ENCODE assay signal across 8 mouse cellular contexts in the genomic region with DNA sequence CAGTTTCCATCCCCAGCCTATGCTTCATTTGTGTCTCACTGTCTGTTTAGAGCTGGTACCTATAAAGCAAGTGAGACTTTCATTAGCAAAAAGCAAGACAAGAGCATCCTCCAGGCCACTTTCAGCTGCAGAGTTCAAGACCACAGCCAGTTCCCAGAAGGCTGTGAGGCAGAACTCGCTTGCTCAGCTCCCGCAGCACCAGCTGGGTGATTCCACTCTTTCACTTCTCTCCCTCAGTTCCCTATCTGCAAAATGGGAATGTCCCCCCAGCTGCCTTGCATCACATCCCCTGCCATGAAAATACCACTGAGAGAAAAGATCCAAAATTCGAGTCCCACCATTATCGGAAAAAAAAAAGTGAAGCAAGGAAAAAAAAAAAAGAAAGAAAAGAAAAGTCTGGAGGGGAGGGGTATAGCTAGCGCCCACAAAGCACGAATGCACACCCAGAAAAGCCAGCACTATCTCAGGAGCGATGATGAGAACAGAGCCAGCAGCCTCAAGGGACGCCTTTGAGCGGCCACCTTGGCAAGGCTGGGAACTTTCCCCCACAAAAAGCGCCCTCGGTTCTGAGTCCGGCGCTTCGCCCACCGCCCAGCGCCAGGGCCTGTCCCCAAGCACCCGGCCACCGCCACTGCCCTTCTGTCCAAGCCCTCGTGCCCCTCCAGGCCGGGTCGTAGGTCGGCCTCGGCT. TPM values are rescaled to one million over a fixed set of nuclear protein-coding genes. Genes with fewer than 3 reads are reported as not detected.
DNase-seq lines count a peak whose midpoint lies in the region; ATAC-seq lines count a peak whose summit lies in the region.

No protein-coding gene starts in this region.

- no peaks in the 10 kb centered on the region for H3K36me3 ChIP-seq in heart, embryonic 10.5 days
- no peaks in the 10 kb centered on the region for H3K36me3 ChIP-seq in limb, embryonic 13.5 days
- H3K36me3 ChIP-seq in neural tube, embryonic 12.5 days, result no peaks in the 10 kb centered on the region

- H3K9ac ChIP-seq in limb, embryonic 13.5 days, result peak overlapping the region; percentile 76
- peak overlapping the region; percentile 92 for H3K9ac ChIP-seq in neural tube, embryonic 12.5 days

- peaks cover 15% of the 10 kb centered on the region; the same call in 1 of the 2 replicates for H3K27me3 ChIP-seq in heart, embryonic 10.5 days (ENCODE audit: insufficient read depth, poor library complexity, severe bottlenecking)
- H3K27me3 ChIP-seq in limb, embryonic 13.5 days, result peaks cover 42% of the 10 kb centered on the region
- H3K27me3 ChIP-seq in neural tube, embryonic 12.5 days (replicated peaks), result no peaks in the 10 kb centered on the region

- H3K4me2 ChIP-seq in limb, embryonic 13.5 days (replicated peaks), result peak overlapping the region; percentile 99
- H3K4me2 ChIP-seq in neural tube, embryonic 12.5 days (replicated peaks), result peak overlapping the region; percentile 94

- WGBS in heart, embryonic 10.5 days, result 2% methylated on average over 23 of the region's 23 CpGs
- 3% methylated on average over 23 of the region's 23 CpGs for WGBS in limb, embryonic 13.5 days
- 2% methylated on average over 23 of the region's 23 CpGs for WGBS in neural tube, embryonic 12.5 days

- DNase-seq in frontal cortex, postnatal 36 days (ENCODE audit: low spot score in 2 of 2), result no peak
- DNase-seq in thymus, postnatal 14 days, result peak; percentile 30
- DNase-seq in thymus, postnatal 10 days (ENCODE audit: low spot score in 2 of 2), result no peak
- peak; percentile 66 for DNase-seq in heart, embryonic 10.5 days (ENCODE audit: low spot score)
- no peak for DNase-seq in ovary, postnatal 36 days (ENCODE audit: low spot score)

- H3K27ac ChIP-seq in heart, embryonic 10.5 days, result peak overlapping the region; percentile 95
- no peak overlapping the region for H3K27ac ChIP-seq in limb, embryonic 13.5 days
- H3K27ac ChIP-seq in neural tube, embryonic 12.5 days, result peak overlapping the region; percentile 62

- H3K4me3 ChIP-seq in heart, embryonic 10.5 days, result peak overlapping the region; percentile 77
- peak overlapping the region; percentile 76 for H3K4me3 ChIP-seq in limb, embryonic 13.5 days
- H3K4me3 ChIP-seq in neural tube, embryonic 12.5 days, result peak overlapping the region; percentile 83

- no peaks in the 10 kb centered on the region for H3K9me3 ChIP-seq in heart, embryonic 10.5 days
- H3K9me3 ChIP-seq in limb, embryonic 13.5 days, result no peaks in the 10 kb centered on the region
- no peaks in the 10 kb centered on the region for H3K9me3 ChIP-seq in neural tube, embryonic 12.5 days

- ATAC-seq in frontal cortex, adult (ENCODE audit: low TSS enrichment), result peak; percentile 35
- no peak for ATAC-seq in limb, embryonic 13.5 days (ENCODE audit: low FRiP score, low read depth)
- ATAC-seq in neural tube, embryonic 12.5 days (ENCODE audit: low FRiP score, low read depth), result peak; percentile 2; the same call in 1 of the 2 replicates

- peaks cover 28% of the 10 kb centered on the region for H3K4me1 ChIP-seq in heart, embryonic 10.5 days
- H3K4me1 ChIP-seq in limb, embryonic 13.5 days, result peaks cover 21% of the 10 kb centered on the region
- H3K4me1 ChIP-seq in neural tube, embryonic 12.5 days, result peaks cover 11% of the 10 kb centered on the region

RNA-seq across cellular contexts. Expression of a gene that starts 1.3 kb away (rescaled TPM):
- 1.1 and 2.4 TPM in 2 replicates for polyA plus RNA-seq in heart, embryonic 10.5 days (2016; fragmentation: Nextera tagmentation; extraction: Ambion mirVana)
- 1.3 and 1.6 TPM in 2 replicates for polyA plus RNA-seq in limb, embryonic 13.5 days (2015; fragmentation: Nextera tagmentation; extraction: Ambion mirVana)
- polyA plus RNA-seq in neural tube, embryonic 12.5 days (2016; fragmentation: Nextera tagmentation; extraction: Ambion mirVana), result 3.7 and 4.0 TPM in 2 replicates

Comparison
In these comparisons a context has a peak if more than half of its experiments do, and no peak if none do; other contexts are left out.
1. DNase-seq: peak in thymus, postnatal 14 days (single experiment) and heart, embryonic 10.5 days (single experiment); none in frontal cortex, postnatal 36 days (0 of 2), thymus, postnatal 10 days (0 of 2) and ovary, postnatal 36 days (single experiment).
2. Peak in every context shown above with its lines, with median percentiles within 50 percentile points of each other: H3K4me3 ChIP-seq.